Mouse (Mus musculus): ENCODE results near the gene Spsb1.

GRCm38 (mm10) chr4:149896024-149896538, 58.8 kb downstream of the Spsb1 start:
- TF ChIP-seq GATA1 (IDR thresholded peaks at IDR 0.05; ENCODE audit: borderline replicate concordance, low read length) (no peak), FLI1 (IDR thresholded peaks at IDR 0.05; ENCODE audit: low read length) (no peak)
